Mouse (Mus musculus) spleen, postnatal 4 days (tissue): ENCODE results near the gene Stx5a.

ENCODE experiments used
- DNase-seq, 2 experiments: peaks; one replicate each; pipeline ENCODE4 v3.0.0; 2022; ENCODE audit warnings: low spot score in 2 of 2

Stx5a gene

DNA sequence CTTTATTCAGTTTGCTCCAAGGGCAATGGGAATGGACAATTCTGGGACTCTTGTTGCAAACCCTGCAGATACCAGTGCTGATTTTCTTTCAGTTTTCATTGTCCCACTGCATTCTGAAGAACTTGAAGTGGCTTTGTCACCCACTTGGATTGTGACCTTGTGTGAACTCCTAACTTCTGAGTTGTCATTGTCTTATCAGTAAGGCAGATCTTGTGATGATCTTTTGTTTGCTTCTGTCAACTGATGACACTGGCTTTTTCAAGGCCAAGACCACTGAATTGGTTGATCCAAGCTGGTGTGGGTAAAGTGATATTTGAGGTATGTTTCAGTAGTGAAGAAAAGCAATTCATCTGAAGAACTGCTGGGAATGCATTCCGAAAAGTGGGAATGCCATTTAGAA lies 4.2 kb downstream of the Stx5a start:
- DNase-seq = no peak

- DNase-seq = no peak
Observed at GRCm38 (mm10) chr19:8747368-8747767, 6.2 kb downstream of the Stx5a start.

GRCm38 (mm10) chr19:8755652-8756051 lies 14.4 kb downstream of the Stx5a start:
- no peak for DNase-seq

GRCm38 (mm10) chr19:8756635-8757387 lies 15.6 kb downstream of the Stx5a start, which contains the start of gene Nxf1:
Gene Nxf1, plus strand, starts transcription at chr19:8757073.
- peak; percentile 95 to 98 for DNase-seq

DNA sequence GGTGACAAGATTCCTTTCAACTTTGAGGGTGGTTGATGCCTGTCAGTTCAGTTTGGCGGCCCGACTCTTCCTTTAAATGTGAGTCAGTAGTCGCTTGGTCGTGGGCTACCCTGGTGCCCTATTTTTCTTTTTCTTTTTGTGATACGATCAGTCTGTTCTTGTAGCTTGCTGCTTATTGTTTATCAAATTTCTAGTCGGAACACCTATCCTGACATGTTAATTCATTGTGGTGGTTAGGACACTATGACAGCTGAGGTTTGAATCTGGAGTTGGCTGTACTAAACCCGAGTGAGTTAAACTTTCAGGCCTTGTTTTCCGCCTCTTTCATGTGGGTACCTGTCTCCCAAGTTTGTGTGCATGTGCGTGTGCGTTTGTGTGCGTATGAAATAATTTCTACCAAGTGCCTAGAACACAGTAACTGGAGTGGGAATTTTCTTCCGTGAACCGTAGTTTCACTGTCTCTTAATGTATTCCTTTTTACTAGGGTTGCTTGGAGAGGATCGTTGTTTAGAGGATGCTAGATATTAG lies 16.3 kb downstream of the Stx5a start:
- DNase-seq = no peak

DNA sequence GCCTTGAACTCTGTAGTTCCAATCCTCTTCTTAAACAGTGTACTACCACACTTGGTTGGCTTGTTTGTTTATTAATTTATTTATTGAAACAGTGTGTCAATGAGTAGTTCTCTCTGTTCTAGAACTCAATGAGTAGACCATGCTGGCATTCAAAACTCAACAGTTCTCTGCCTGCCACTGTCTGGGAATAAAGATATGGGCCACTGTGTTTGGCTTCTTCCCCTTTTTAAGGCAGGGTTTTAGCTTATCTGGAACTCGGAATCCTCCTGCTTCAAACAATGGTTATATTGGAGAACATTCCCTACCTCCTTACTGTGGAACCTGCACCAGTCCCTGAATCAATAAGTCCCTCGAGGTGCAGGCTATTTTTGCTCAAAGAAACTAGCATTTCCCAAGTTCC lies 17.7 kb downstream of the Stx5a start:
- no peak for DNase-seq

- no peak for DNase-seq
Observed at GRCm38 (mm10) chr19:8760757-8761156, 19.5 kb downstream of the Stx5a start.

GRCm38 (mm10) chr19:8763276-8763675 lies 22.1 kb downstream of the Stx5a start:
- DNase-seq = no peak

GRCm38 (mm10) chr19:8765562-8765961 lies 24.3 kb downstream of the Stx5a start:
- DNase-seq = peak in 1 of 2 experiments; percentile 59

DNA sequence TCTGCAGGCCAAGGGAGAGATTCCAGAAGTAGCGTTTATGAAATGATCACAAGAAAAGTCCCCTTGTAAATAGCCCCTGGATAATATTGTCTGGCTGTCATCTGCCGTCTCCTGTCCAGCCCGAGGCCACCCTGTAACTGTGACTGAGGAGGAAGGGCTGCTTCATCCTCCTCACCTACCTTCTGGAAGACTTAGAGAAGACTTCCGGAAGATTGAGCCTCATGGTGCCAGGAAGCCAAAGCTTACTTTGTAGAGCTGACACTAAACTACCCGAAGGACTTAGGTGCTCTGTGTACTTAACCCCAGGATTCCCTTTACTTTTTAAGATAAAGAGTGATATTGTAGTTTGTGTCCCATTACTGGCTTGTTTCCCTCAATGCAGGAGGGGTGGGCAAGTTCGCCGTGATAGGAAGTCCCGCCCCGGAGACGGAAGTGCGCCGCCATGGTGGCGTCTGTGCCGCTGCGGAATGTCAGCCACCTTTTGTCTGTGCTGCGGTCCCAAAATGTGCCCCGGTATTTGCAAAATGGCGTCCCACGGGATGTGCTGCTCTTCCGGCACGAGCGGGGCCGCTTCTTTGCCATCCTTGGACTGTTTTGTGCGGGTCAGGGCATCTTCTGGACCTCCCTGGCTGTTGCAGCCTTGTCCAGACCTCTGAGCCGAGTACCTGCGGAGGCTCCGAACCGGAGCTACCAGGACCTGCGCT lies 29.5 kb downstream of the Stx5a start, which contains the start of gene Tmem223:
Gene Tmem223 (plus strand): TSS at position 430 of the 704 bp plus-strand sequence.
- DNase-seq = peak; percentile 79 to 90

- no peak for DNase-seq
Observed at GRCm38 (mm10) chr19:8772996-8773395, 31.8 kb downstream of the Stx5a start.

DNA sequence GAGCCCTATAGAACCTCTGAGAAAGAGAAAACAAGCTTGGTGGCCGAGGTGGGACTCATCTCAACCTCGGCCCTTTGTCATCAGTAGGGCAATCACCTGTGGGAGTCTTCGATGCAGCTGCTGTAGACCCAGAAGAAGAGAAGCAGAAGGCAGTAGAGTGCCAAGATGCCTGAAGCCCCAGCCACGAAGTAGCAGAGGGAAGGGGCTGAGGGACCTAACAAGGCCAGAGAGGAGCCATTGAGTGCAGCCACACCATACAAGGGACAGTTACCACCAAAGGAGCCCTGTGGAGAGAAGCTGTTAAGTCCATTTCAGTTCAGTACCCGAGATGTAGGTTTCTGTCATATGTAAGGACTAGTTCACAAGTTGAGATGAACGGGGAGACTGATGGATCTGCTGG lies 32.2 kb downstream of the Stx5a start:
- DNase-seq = no peak

- DNase-seq = peak; percentile 97 to 99
Observed at GRCm38 (mm10) chr19:8774086-8774835, 33.0 kb downstream of the Stx5a start, which contains the start of gene Tmem179b. Gene Tmem179b, minus strand, starts transcription at chr19:8774467.

DNA sequence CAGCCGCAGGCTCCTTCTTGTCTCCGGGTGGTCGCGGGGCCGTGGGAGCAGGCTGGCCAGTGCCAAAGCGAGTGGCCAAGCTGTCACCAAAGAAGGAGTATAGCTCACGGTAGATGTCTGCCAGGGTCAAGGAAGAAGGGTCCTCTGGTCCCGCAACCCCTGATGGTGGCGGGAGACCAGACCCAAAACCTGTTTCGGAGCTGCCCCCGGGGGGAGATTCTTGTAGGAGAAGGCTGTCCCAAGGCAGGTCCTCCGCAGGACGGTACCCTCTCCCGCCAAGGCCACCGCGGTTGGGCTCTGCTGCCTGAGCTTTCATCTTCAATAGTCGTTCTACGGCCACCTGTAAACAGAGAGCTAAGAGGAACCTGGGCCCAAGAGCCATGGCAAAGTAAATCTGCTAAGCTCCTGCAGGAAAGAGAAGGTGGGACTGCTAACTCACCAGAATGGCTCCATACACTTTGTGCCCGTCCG lies 33.8 kb downstream of the Stx5a start:
- peak in 1 of 2 experiments; percentile 37 for DNase-seq

GRCm38 (mm10) chr19:8786008-8786781 lies 45.0 kb downstream of the Stx5a start, which contains the start of gene Taf6l:
Gene Taf6l, minus strand, starts transcription at chr19:8786417.
- DNase-seq = peak; percentile 91 to 93

DNA sequence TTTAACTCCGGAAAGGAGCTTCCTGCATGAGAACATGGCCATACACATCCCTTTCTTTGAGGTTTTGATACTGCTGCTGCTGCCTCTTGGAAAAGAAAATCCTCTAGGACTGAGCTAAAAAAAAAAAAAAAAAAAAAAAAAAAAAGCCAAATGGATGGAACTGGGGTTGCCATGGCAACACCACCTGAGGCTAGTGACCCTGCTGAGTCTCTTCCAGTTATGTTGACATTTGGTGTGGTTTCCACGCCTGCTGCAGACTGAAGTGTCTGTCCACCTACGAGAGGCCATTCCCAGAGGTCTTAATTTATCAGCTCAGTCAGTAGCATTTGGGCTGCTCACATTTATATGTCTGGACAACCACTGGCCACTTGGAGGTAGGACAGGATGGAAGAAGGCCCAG lies 47.3 kb downstream of the Stx5a start:
- no peak for DNase-seq

GRCm38 (mm10) chr19:8789171-8789570 lies 48.0 kb downstream of the Stx5a start:
- DNase-seq = no peak

- DNase-seq = no peak
Observed at GRCm38 (mm10) chr19:8790171-8790570, 49.0 kb downstream of the Stx5a start.

DNA sequence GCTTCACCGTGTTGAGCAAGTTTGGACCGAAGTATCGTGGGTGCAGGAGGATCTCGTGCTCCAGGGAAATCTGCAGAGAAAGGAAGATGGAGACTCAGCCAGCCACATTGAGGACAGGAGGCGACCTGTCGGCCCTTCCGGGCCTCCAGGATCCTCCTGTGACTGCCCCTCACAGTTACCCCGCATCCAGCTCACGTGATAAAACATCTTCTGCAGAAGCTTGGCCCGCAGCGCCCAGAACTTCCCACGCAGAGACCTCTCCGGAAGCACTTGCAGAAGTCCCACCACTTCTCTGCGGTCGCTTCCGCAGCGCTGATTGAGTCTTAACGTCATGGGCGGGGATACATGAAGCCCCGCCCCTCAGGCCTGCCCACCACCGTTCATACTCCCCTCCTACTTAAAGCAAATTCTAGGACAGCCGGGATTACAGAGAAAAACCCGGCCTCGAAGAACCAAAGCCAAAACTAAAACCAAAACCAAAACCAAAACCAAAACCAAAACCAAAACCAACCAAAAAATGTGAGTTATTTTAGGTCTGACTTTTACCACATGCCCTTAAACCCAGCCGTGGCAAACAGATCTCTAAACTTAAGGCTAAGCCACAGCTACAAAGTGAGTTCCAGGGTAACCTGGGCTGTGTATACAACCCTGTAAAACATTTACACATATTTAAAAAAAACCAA lies 57.2 kb downstream of the Stx5a start, which contains the start of gene Polr2g:
Gene Polr2g (minus strand): TSS at position 314 of the 683 bp plus-strand sequence.
- peak; percentile 86 to 92 for DNase-seq

DNA sequence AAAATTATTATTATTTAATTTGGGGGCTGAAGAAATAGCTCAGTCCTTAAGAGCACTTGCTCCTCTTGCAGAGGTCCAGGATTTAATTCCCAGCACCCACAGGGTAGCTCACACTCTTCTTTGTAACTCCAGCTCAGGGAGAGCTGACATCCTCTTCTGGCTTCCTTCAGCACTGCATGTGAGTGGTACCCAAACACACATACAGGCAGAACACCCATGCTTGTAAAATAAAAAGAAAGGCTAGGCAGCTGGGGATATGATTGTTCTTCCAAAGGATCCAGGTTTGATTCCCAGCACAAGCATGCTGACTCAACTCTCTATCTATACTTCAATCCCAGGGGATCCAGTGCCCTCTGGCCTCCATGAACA lies 57.7 kb downstream of the Stx5a start:
- no peak for DNase-seq
